Mouse (Mus musculus) liver, embryonic 15.5 days (tissue): ENCODE results near the gene Fam131a. TPM values are rescaled to one million over a fixed set of nuclear protein-coding genes. Genes with fewer than 3 reads are reported as not detected.

ENCODE experiments used
- ATAC-seq: fragments of 200-750 bp; cut with Nextera tagmentation; 2 replicates; pipeline ENCODE4 v1.8.0; 2017; ENCODE audit warnings: moderate number of reproducible peaks, mild to moderate bottlenecking, moderate library complexity; ENCODE audit not compliant: insufficient read depth
- H3K27ac ChIP-seq: fragments of 300-500 bp; sonication (generic); replicated peaks from 2 replicates; pipeline ENCODE4 v1.5.1; 2015; ENCODE audit warnings: mild to moderate bottlenecking, inconsistent platforms
- H3K27me3 ChIP-seq: fragments of 300-500 bp; sonication (generic); 2 replicates; pipeline ENCODE4 v1.6.1; 2015; ENCODE audit warnings: mild to moderate bottlenecking, inconsistent platforms
- H3K36me3 ChIP-seq: fragments of 300-500 bp; sonication (generic); replicated peaks from 2 replicates; pipeline ENCODE4 v1.6.1; 2015; ENCODE audit warnings: moderate library complexity, mild to moderate bottlenecking, inconsistent platforms
- H3K4me1 ChIP-seq: fragments of 300-500 bp; sonication (generic); replicated peaks from 2 replicates; pipeline ENCODE4 v1.6.1; 2015; ENCODE audit warnings: inconsistent platforms
- H3K4me2 ChIP-seq: fragments of 300-500 bp; sonication (generic); 2 replicates; pipeline ENCODE4 v1.6.1; 2015; ENCODE audit warnings: moderate library complexity, mild to moderate bottlenecking, inconsistent platforms
- H3K4me3 ChIP-seq: fragments of 300-500 bp; sonication (generic); replicated peaks from 2 replicates; pipeline ENCODE4 v1.5.1; 2015; ENCODE audit warnings: mild to moderate bottlenecking, inconsistent platforms
- H3K9ac ChIP-seq: fragments of 300-500 bp; sonication (generic); 2 replicates; pipeline ENCODE4 v1.6.1; 2015; ENCODE audit warnings: moderate library complexity, mild to moderate bottlenecking, inconsistent platforms
- H3K9me3 ChIP-seq: fragments of 300-500 bp; sonication (generic); replicated peaks from 2 replicates; pipeline ENCODE4 v1.6.1; 2016; ENCODE audit warnings: inconsistent platforms
- WGBS: fragments of 180-500 bp; shearing (Covaris S2); methylation state at CpG from one replicate; pipeline ENCODE4 v1.1.7; 2015; ENCODE audit warnings: mixed read lengths; ENCODE audit not compliant: insufficient replicate concordance; 5-methylcytosine and 5-hydroxymethylcytosine counted together
- polyA plus RNA-seq: library from polyadenylated mRNA; unstranded; fragments of >200 nt; fragmentation: Nextera tagmentation; extraction: Ambion mirVana; gene quantifications from 2 replicates; pipeline ENCODE4 v1.2.1, GENCODE M21; 2015

Fam131a gene
- polyA plus RNA-seq, 1 experiment from 2014 or later, result 1.3 TPM

GRCm38 (mm10) chr16:20695622-20696323, 2.7 kb downstream of the Fam131a start:
- no peaks in the 10 kb centered on the region for H3K9me3 ChIP-seq
- peaks cover 61% of the 10 kb centered on the region for H3K27me3 ChIP-seq
- no peak for ATAC-seq
- H3K4me3 ChIP-seq, result peak overlapping the region; percentile 31
- peak overlapping the region; percentile 58 for H3K4me2 ChIP-seq
- no peak overlapping the region for H3K9ac ChIP-seq
- H3K27ac ChIP-seq, result no peak overlapping the region
- 5% methylated on average over 46 of the region's 46 CpGs for WGBS
- H3K36me3 ChIP-seq, result peaks cover 20% of the 10 kb centered on the region
- peaks cover 43% of the 10 kb centered on the region for H3K4me1 ChIP-seq

- Histone ChIP-seq H3K27ac (no peak overlapping the region), H3K4me1 (peaks cover 44% of the 10 kb centered on the region), H3K36me3 (peaks cover 5% of the 10 kb centered on the region; the same call in 1 of the 2 replicates), H3K27me3 (peaks cover 56% of the 10 kb centered on the region), H3K9ac (no peak overlapping the region), H3K9me3 (no peaks in the 10 kb centered on the region), H3K4me3 (no peak overlapping the region), H3K4me2 (no peak overlapping the region)
- ATAC-seq, result no peak
- WGBS, result 57% methylated on average over 5 of the region's 5 CpGs
Observed at GRCm38 (mm10) chr16:20699266-20699665, 6.2 kb downstream of the Fam131a start.

GRCm38 (mm10) chr16:20700036-20700435, 7.0 kb downstream of the Fam131a start:
- H3K27me3 ChIP-seq, result peaks cover 48% of the 10 kb centered on the region
- no peak overlapping the region for H3K9ac ChIP-seq
- H3K4me2 ChIP-seq, result no peak overlapping the region
- peaks cover 52% of the 10 kb centered on the region for H3K4me1 ChIP-seq
- 69% methylated on average over 5 of the region's 5 CpGs for WGBS
- no peak for ATAC-seq
- H3K27ac ChIP-seq, result no peak overlapping the region
- no peak overlapping the region for H3K4me3 ChIP-seq
- H3K9me3 ChIP-seq, result no peaks in the 10 kb centered on the region
- H3K36me3 ChIP-seq, result peaks cover 5% of the 10 kb centered on the region; the same call in 1 of the 2 replicates

- whole genome bisulfite sequencing, result 66% methylated on average over 7 of the region's 7 CpGs
- H3K4me3 ChIP-seq, result no peak overlapping the region
- no peak overlapping the region for H3K9ac ChIP-seq
Observed at GRCm38 (mm10) chr16:20701316-20701715, 8.3 kb downstream of the Fam131a start.

GRCm38 (mm10) chr16:20701729-20702521, 8.9 kb downstream of the Fam131a start:
- Histone ChIP-seq H3K4me3 (peak overlapping the region; percentile 21), H3K27ac (peak overlapping the region; percentile 91), H3K9me3 (no peaks in the 10 kb centered on the region), H3K9ac (peak overlapping the region; percentile 54), H3K27me3 (peaks cover 29% of the 10 kb centered on the region), H3K4me1 (peaks cover 57% of the 10 kb centered on the region), H3K36me3 (peaks cover 15% of the 10 kb centered on the region; the same call in 1 of the 2 replicates), H3K4me2 (peak overlapping the region; percentile 65)
- ATAC-seq, result no peak
- 32% methylated on average over 12 of the region's 12 CpGs for WGBS

More at GRCm38 (mm10) chr16:20701316-20701715, 8.3 kb downstream of the Fam131a start:
- Histone ChIP-seq H3K36me3 (peaks cover 9% of the 10 kb centered on the region; the same call in 1 of the 2 replicates), H3K27me3 (peaks cover 35% of the 10 kb centered on the region), H3K27ac (no peak overlapping the region), H3K4me1 (peaks cover 52% of the 10 kb centered on the region), H3K4me2 (no peak overlapping the region), H3K9me3 (no peaks in the 10 kb centered on the region)
- ATAC-seq, result no peak

GRCm38 (mm10) chr16:20702522-20702893, 9.5 kb downstream of the Fam131a start:
- H3K9me3 ChIP-seq, result no peaks in the 10 kb centered on the region
- peak; percentile 80 for ATAC-seq
- peaks cover 24% of the 10 kb centered on the region for H3K27me3 ChIP-seq
- peak overlapping the region; percentile 54 for H3K9ac ChIP-seq
- H3K4me1 ChIP-seq, result peaks cover 63% of the 10 kb centered on the region
- H3K4me2 ChIP-seq, result peak overlapping the region; percentile 65
- H3K4me3 ChIP-seq, result peak overlapping the region; percentile 21
- H3K27ac ChIP-seq, result peak overlapping the region; percentile 91
- 3% methylated on average over 8 of the region's 8 CpGs for whole genome bisulfite sequencing
- H3K36me3 ChIP-seq, result peaks cover 20% of the 10 kb centered on the region

- H3K4me3 ChIP-seq, result peak overlapping the region; percentile 21
- peak overlapping the region; percentile 91 for H3K27ac ChIP-seq
- H3K4me2 ChIP-seq, result peak overlapping the region; percentile 65
- no peaks in the 10 kb centered on the region for H3K9me3 ChIP-seq
- no peak for ATAC-seq
- H3K4me1 ChIP-seq, result peaks cover 69% of the 10 kb centered on the region
- H3K27me3 ChIP-seq, result peaks cover 18% of the 10 kb centered on the region
- WGBS, result 73% methylated on average over 10 of the region's 10 CpGs
- peaks cover 25% of the 10 kb centered on the region for H3K36me3 ChIP-seq
- H3K9ac ChIP-seq, result peak overlapping the region; percentile 54; the same call in 1 of the 2 replicates
Observed at GRCm38 (mm10) chr16:20703071-20703470, 10.0 kb downstream of the Fam131a start.

GRCm38 (mm10) chr16:20703699-20704400, 10.8 kb downstream of the Fam131a start:
- Histone ChIP-seq H3K36me3 (peaks cover 33% of the 10 kb centered on the region), H3K4me3 (peak overlapping the region; percentile 21), H3K27me3 (peaks cover 10% of the 10 kb centered on the region), H3K9me3 (no peaks in the 10 kb centered on the region), H3K9ac (peak overlapping the region; percentile 54; the same call in 1 of the 2 replicates), H3K4me2 (peak overlapping the region; percentile 65), H3K4me1 (peaks cover 75% of the 10 kb centered on the region), H3K27ac (peak overlapping the region; percentile 91)
- WGBS, result 27% methylated on average over 6 of the region's 6 CpGs
- peak; percentile 76 for ATAC-seq

- H3K4me3 ChIP-seq, result no peak overlapping the region
- peaks cover 94% of the 10 kb centered on the region for H3K4me1 ChIP-seq
- no peaks in the 10 kb centered on the region for H3K9me3 ChIP-seq
- H3K9ac ChIP-seq, result no peak overlapping the region; the same call in 1 of the 2 replicates
- H3K27me3 ChIP-seq, result peaks cover 6% of the 10 kb centered on the region
- ATAC-seq, result no peak
- peak overlapping the region; percentile 91 for H3K27ac ChIP-seq
- 39% methylated on average over 3 of the region's 3 CpGs for WGBS
- H3K36me3 ChIP-seq, result peaks cover 52% of the 10 kb centered on the region
- H3K4me2 ChIP-seq, result no peak overlapping the region
Observed at GRCm38 (mm10) chr16:20705786-20706185, 12.7 kb downstream of the Fam131a start.

GRCm38 (mm10) chr16:20706407-20707055, 13.5 kb downstream of the Fam131a start:
- Histone ChIP-seq H3K4me1 (peaks cover 98% of the 10 kb centered on the region), H3K4me2 (peak overlapping the region; percentile 21; the same call in 1 of the 2 replicates), H3K9ac (peak overlapping the region; percentile 45; the same call in 1 of the 2 replicates), H3K36me3 (peaks cover 59% of the 10 kb centered on the region), H3K27me3 (peaks cover 3% of the 10 kb centered on the region), H3K9me3 (no peaks in the 10 kb centered on the region), H3K27ac (peak overlapping the region; percentile 91), H3K4me3 (no peak overlapping the region)
- ATAC-seq, result peak; percentile 20; the same call in 1 of the 2 replicates
- WGBS, result 74% methylated on average over 2 of the region's 2 CpGs
